Mouse (Mus musculus) C2C12 (cell line): ENCODE results near the gene Ppfibp1. TPM values are rescaled to one million over a fixed set of nuclear protein-coding genes. Genes with fewer than 3 reads are reported as not detected.
"Not testable (repeated sequence)": the region's sequence is repeated elsewhere in the genome, so short reads cannot be mapped to it uniquely, and the experiment has no call there.

Experiments
- H3K27me3 ChIP-seq: one replicate; pipeline ENCODE4 v1.6.1; 2011; ENCODE audit not compliant: control insufficient read depth, insufficient read depth, insufficient read length
- H3K36me3 ChIP-seq: one replicate; pipeline ENCODE4 v1.6.1; 2011; ENCODE audit not compliant: control insufficient read depth, insufficient read depth
- H3K4me3 ChIP-seq: one replicate; pipeline ENCODE4 v1.5.1; 2011; ENCODE audit warnings: mild to moderate bottlenecking, control low read depth; ENCODE audit not compliant: poor library complexity, insufficient read depth, severe bottlenecking
- H3K79me2 ChIP-seq: one replicate; pipeline ENCODE4 v1.6.1; 2011; ENCODE audit not compliant: control insufficient read depth, insufficient read depth
- H3K79me3 ChIP-seq: one replicate; pipeline ENCODE4 v1.6.1; 2011; ENCODE audit warnings: low read depth, control low read depth
- H3ac ChIP-seq: one replicate; pipeline ENCODE3; 2011; ENCODE audit warnings: low read depth; ENCODE audit not compliant: control insufficient read depth, insufficient read length
- CEBPB ChIP-seq: IDR thresholded peaks from one replicate; pipeline ENCODE4 v1.6.1; 2011; ENCODE audit warnings: low read depth, mild to moderate bottlenecking, control low read depth, moderate library complexity
- CTCF ChIP-seq: IDR thresholded peaks from one replicate; pipeline ENCODE4 v1.5.1; 2011; ENCODE audit not compliant: control insufficient read depth, insufficient read depth, insufficient read length
- FOSL1 ChIP-seq: IDR thresholded peaks from one replicate; pipeline ENCODE4 v1.8.0; 2011; ENCODE audit warnings: mild to moderate bottlenecking, low read length; ENCODE audit not compliant: poor library complexity, insufficient read depth, severe bottlenecking
- MAX ChIP-seq: IDR thresholded peaks from one replicate; pipeline ENCODE4 v1.6.1; 2011; ENCODE audit warnings: mild to moderate bottlenecking, control low read depth
- MYOD1 ChIP-seq: IDR thresholded peaks from one replicate; pipeline ENCODE4 v1.6.1; 2011; ENCODE audit warnings: low read depth; ENCODE audit not compliant: control insufficient read depth, insufficient read length
- MYOG ChIP-seq: IDR thresholded peaks from one replicate; pipeline ENCODE4 v1.6.1; 2011; ENCODE audit not compliant: control insufficient read depth, insufficient read length; ENCODE audit errors: extremely low read depth
- USF1 ChIP-seq: IDR thresholded peaks from one replicate; pipeline ENCODE4 v1.6.1; 2011; ENCODE audit warnings: low read depth, mild to moderate bottlenecking, control low read depth, moderate library complexity
- polyA plus RNA-seq: library from polyadenylated mRNA; unstranded; fragments of >200 nt; fragmentation: generic; extraction: Trizol; gene quantifications from one replicate; pipeline ENCODE4 v1.2.1, GENCODE M21; 2012; ENCODE audit warnings: missing spikeins

Ppfibp1 gene
- polyA plus RNA-seq, 1 experiment, result 61.1 TPM

DNA sequence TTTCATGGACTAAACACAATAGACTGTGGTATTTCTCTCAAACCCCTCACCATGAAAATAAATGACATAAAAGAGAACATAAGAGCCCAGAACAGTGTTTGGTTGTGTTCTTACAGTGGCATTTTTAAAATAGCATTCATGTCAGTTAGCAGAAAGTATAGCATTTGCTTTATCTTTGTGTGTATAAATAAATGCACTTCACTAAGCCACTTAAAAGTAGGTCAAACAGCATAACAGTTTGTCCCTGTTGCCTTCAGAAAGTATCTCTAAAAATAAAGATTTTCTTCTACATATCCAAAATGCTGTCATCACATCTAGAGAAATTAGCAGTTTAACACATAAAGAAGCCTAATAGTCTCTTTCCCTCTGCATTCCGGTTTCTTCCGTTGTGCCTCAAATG is 30.9 kb upstream of the Ppfibp1 start:
- H3K79me3 ChIP-seq, result no peaks in the 10 kb centered on the region
- H3K36me3 ChIP-seq, result no peaks in the 10 kb centered on the region
- H3ac ChIP-seq, result no peak overlapping the region
- H3K4me3 ChIP-seq, result no peak overlapping the region
- no peaks in the 10 kb centered on the region for H3K27me3 ChIP-seq
- H3K79me2 ChIP-seq, result no peaks in the 10 kb centered on the region
- TF ChIP-seq MAX (no peak), CTCF (no peak), USF1 (no peak)

DNA sequence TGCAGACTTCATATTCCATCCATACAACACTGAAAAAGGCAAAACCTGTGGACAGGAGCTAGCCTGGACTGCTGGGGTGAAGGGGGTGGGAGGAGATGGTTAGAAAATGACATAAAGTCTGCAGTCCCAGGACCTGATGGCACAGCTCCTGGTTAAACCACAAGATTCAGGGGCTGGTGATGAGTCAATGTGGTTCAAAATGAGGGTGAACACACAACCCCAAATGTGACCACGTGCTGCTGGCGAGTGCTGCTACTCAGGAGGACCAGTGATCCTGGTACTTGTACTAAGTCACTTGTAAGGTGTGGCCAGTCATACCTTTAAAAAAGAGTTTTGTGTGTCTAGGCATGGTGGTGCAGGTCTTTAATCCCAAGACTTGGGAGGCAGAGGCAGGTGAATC is 25.1 kb upstream of the Ppfibp1 start:
- H3K27me3 ChIP-seq, result no peaks in the 10 kb centered on the region
- no peak overlapping the region for H3ac ChIP-seq
- TF ChIP-seq CTCF, result no peak
- TF ChIP-seq CEBPB, result no peak
- TF ChIP-seq USF1, result peak; percentile 94
- TF ChIP-seq FOSL1, result no peak
- TF ChIP-seq MAX, result peak; percentile 92
- TF ChIP-seq MYOG, result no peak
- no peaks in the 10 kb centered on the region for H3K79me3 ChIP-seq
- no peaks in the 10 kb centered on the region for H3K79me2 ChIP-seq
- H3K36me3 ChIP-seq, result no peaks in the 10 kb centered on the region
- H3K4me3 ChIP-seq, result no peak overlapping the region

DNA sequence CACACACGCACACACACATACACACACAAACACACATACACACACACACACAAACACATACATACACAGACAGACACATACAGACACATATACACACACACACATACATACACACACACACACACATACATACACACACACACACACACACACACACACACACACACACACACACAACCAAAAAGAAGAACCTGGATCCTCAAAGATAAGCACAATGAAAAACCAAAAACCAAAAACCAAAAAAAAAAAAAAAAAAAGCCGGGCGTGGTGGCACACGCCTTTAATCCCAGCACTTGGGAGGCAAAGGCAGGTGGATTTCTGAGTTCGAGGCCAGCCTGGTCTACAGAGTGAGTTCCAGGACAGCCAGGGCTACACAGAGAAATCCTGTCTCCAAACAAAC is 23.9 kb upstream of the Ppfibp1 start:
- not testable (repeated sequence) for H3K27me3 ChIP-seq

DNA sequence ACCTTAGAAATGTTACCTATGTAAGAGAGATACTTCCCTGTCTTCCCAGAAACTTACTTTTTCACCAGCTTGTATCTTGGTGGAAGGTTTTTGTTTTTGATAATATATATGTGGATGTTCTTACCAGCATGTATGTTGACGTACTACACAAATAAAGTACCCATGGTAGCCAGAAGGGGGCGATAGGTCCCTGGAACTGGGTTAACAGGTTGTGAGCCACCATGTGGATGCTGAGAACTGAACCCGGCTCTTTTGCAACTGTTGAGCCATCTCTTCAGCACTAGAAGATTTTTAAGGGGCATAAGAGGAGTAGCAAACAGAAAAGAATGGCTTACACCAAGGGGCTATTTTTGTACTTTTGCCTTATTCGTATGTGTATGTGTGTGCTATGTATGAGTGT is 22.6 kb upstream of the Ppfibp1 start:
- H3K4me3 ChIP-seq, result no peak overlapping the region
- no peak overlapping the region for H3ac ChIP-seq
- H3K36me3 ChIP-seq, result no peaks in the 10 kb centered on the region
- no peaks in the 10 kb centered on the region for H3K27me3 ChIP-seq
- no peaks in the 10 kb centered on the region for H3K79me3 ChIP-seq
- no peaks in the 10 kb centered on the region for H3K79me2 ChIP-seq
- TF ChIP-seq FOSL1, result no peak
- TF ChIP-seq MYOD1, result no peak
- TF ChIP-seq MAX, result no peak
- TF ChIP-seq USF1, result no peak

More for the DNA sequence above, 23.9 kb upstream of the Ppfibp1 start:
- H3K79me3 ChIP-seq, H3ac ChIP-seq, H3K79me2 ChIP-seq, H3K4me3 ChIP-seq, H3K36me3 ChIP-seq: not testable (repeated sequence)

DNA sequence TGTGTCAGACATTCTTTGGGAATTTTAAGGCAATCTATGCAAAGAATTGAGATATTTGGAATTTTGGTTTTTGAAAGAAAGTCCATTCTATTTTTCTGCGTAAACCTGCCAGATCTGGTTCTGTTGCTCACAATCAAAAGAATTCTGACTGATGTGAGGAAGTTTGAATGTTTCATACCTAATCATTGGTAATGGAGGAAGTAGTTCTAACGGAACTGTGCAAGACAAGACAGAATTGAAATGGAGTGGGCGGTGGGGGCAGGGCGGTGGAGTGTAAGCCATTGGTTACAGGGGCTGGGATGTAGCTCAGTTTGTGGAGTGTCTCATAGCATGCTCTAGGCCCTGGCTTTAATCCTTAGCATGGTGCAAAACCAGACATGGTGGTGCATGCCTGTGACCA is 16.3 kb upstream of the Ppfibp1 start:
- H3K27me3 ChIP-seq, result no peaks in the 10 kb centered on the region
- H3K36me3 ChIP-seq, result no peaks in the 10 kb centered on the region

DNA sequence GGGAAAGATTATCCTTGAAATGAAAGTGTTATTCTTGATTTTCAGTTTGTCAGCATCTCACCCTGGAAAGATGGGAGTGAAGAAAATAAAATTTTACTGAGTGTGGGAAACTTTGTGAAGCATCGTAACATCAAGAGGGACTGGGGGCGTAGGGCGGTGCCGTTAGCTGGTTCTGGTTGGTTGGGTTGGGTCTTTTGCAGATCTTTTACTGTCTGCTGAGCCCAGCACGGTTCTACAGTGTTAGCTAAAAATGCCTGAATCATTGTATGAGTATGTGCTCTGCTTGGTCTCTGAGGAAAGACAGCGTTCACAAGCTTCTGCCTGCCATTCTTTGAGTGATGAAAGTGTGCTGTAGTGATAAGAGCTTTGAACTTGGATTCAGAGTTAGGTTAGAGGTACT is 13.9 kb upstream of the Ppfibp1 start:
- H3K36me3 ChIP-seq, result no peaks in the 10 kb centered on the region
- H3K79me2 ChIP-seq, result no peaks in the 10 kb centered on the region
- no peak for TF ChIP-seq MYOG
- TF ChIP-seq USF1, result no peak
- TF ChIP-seq MYOD1, result no peak
- no peak for TF ChIP-seq CTCF
- no peak for TF ChIP-seq CEBPB
- no peak for TF ChIP-seq FOSL1
- TF ChIP-seq MAX, result no peak
- H3K79me3 ChIP-seq, result no peaks in the 10 kb centered on the region
- H3K27me3 ChIP-seq, result no peaks in the 10 kb centered on the region
- no peak overlapping the region for H3ac ChIP-seq
- H3K4me3 ChIP-seq, result no peak overlapping the region

More for the DNA sequence above, 16.3 kb upstream of the Ppfibp1 start:
- Histone ChIP-seq H3K79me2 (no peaks in the 10 kb centered on the region), H3K4me3 (no peak overlapping the region), H3K79me3 (no peaks in the 10 kb centered on the region), H3ac (no peak overlapping the region)
- no peak for TF ChIP-seq CTCF
- no peak for TF ChIP-seq MYOG
- TF ChIP-seq MYOD1, result no peak
- no peak for TF ChIP-seq MAX
- TF ChIP-seq CEBPB, result no peak
- TF ChIP-seq USF1, result no peak
- TF ChIP-seq FOSL1, result no peak

DNA sequence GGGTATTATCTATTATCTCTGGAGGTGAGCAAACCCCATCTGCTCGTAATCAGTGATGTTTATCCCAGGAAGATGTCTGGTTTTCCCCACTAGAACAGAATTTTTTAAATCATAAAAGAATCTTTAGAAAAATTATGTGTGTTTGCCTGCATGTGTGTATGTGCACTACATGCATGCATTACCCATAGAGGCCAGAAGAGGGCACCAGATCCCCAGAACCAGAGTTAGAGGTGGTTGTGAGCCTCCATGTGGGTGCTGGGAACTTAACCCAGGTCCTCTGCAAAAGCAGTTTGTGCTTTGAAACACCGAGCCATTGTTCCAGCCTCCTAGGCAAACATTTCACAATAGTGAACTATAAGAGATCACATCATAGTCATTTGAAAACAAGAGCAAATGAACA is 11.5 kb upstream of the Ppfibp1 start:
- no peaks in the 10 kb centered on the region for H3K36me3 ChIP-seq
- no peaks in the 10 kb centered on the region for H3K27me3 ChIP-seq
- no peaks in the 10 kb centered on the region for H3K79me3 ChIP-seq
- no peak overlapping the region for H3ac ChIP-seq
- TF ChIP-seq FOSL1 (no peak), MYOG (no peak), MAX (no peak), USF1 (no peak)
- no peak overlapping the region for H3K4me3 ChIP-seq
- H3K79me2 ChIP-seq, result no peaks in the 10 kb centered on the region
